Mouse (Mus musculus) neural tube, embryonic 11.5 days (tissue): ENCODE measurements around the gene Clcn6. TPM values are rescaled to one million over a fixed set of nuclear protein-coding genes. Genes with fewer than 3 reads are reported as not detected.

ENCODE experiments used
- ATAC-seq: fragments of 200-750 bp; cut with Nextera tagmentation; 2 replicates; pipeline ENCODE4 v1.8.0; 2017; ENCODE audit warnings: moderate number of reproducible peaks, mild to moderate bottlenecking, moderate TSS enrichment, moderate library complexity; ENCODE audit not compliant: insufficient read depth, low FRiP score, low TSS enrichment
- DNase-seq: peaks from one replicate; pipeline ENCODE4 v3.0.0-alpha.2; 2015; ENCODE audit warnings: low spot score
- H3K27ac ChIP-seq: fragments of 300-500 bp; sonication (generic); 2 replicates; pipeline ENCODE4 v1.5.1; 2014; ENCODE audit warnings: low read depth, mild to moderate bottlenecking, low read length
- H3K27me3 ChIP-seq: fragments of 300-500 bp; sonication (generic); 2 replicates; pipeline ENCODE4 v1.6.1; 2014; ENCODE audit warnings: mild to moderate bottlenecking, low read length, mixed read lengths; ENCODE audit not compliant: control insufficient read depth, insufficient read depth
- H3K36me3 ChIP-seq: fragments of 300-500 bp; sonication (generic); 2 replicates; pipeline ENCODE4 v1.6.1; 2014; ENCODE audit warnings: mild to moderate bottlenecking, low read length, moderate library complexity, mixed read lengths; ENCODE audit not compliant: control insufficient read depth, insufficient read depth
- H3K4me1 ChIP-seq: fragments of 300-500 bp; sonication (generic); 2 replicates; pipeline ENCODE4 v1.6.1; 2014; ENCODE audit warnings: low read length, mixed read lengths; ENCODE audit not compliant: control insufficient read depth, insufficient read depth
- H3K4me2 ChIP-seq: fragments of 300-500 bp; sonication (generic); 2 replicates; pipeline ENCODE4 v1.6.1; 2014; ENCODE audit warnings: low read depth, mild to moderate bottlenecking, moderate library complexity
- H3K4me3 ChIP-seq: fragments of 300-500 bp; sonication (generic); 2 replicates; pipeline ENCODE4 v1.5.1; 2014; ENCODE audit warnings: low read depth, low read length
- H3K9ac ChIP-seq: fragments of 300-500 bp; sonication (generic); 2 replicates; pipeline ENCODE4 v1.6.1; 2014; ENCODE audit warnings: mild to moderate bottlenecking, low read length
- H3K9me3 ChIP-seq: fragments of 300-500 bp; sonication (generic); 2 replicates; pipeline ENCODE4 v1.6.1; 2016; ENCODE audit warnings: low read length; ENCODE audit not compliant: control insufficient read depth
- WGBS: fragments of 180-500 bp; shearing (Covaris S2); extraction: QIAGEN DNeasy Blood & Tissue Kit; methylation state at CpG from one replicate; pipeline ENCODE4 v1.1.7; 2014; 5-methylcytosine and 5-hydroxymethylcytosine counted together
- polyA plus RNA-seq: library from polyadenylated mRNA; unstranded; fragments of >200 nt; fragmentation: Nextera tagmentation; extraction: Ambion mirVana; gene quantifications from 2 replicates; pipeline ENCODE4 v1.2.1, GENCODE M21; 2014

Clcn6 gene
- polyA plus RNA-seq, 1 experiment from 2014 or later: 24.2 TPM

- Histone ChIP-seq H3K4me2 (no peak overlapping the region), H3K27ac (no peak overlapping the region), H3K9ac (no peak overlapping the region), H3K36me3 (peaks cover 53% of the 10 kb centered on the region), H3K4me1 (no peaks in the 10 kb centered on the region), H3K27me3 (no peaks in the 10 kb centered on the region), H3K9me3 (no peaks in the 10 kb centered on the region), H3K4me3 (no peak overlapping the region)
- DNase-seq (no peak), ATAC-seq (no peak)
- WGBS: 82% methylated on average over 10 of the region's 10 CpGs
Measured at GRCm38 (mm10) chr4:148015418-148015817, 23.2 kb downstream of the Clcn6 start.

- Histone ChIP-seq H3K9me3 (no peaks in the 10 kb centered on the region), H3K27ac (no peak overlapping the region), H3K4me3 (no peak overlapping the region), H3K4me1 (no peaks in the 10 kb centered on the region), H3K27me3 (no peaks in the 10 kb centered on the region), H3K9ac (no peak overlapping the region), H3K36me3 (peaks cover 49% of the 10 kb centered on the region), H3K4me2 (no peak overlapping the region)
- no peak for ATAC-seq
- no peak for DNase-seq
- 93% methylated on average over 4 of the region's 4 CpGs for WGBS
Measured at GRCm38 (mm10) chr4:148012216-148012615, 26.4 kb downstream of the Clcn6 start.

- Histone ChIP-seq H3K4me1 (no peaks in the 10 kb centered on the region), H3K9me3 (no peaks in the 10 kb centered on the region), H3K27ac (no peak overlapping the region), H3K36me3 (peaks cover 46% of the 10 kb centered on the region), H3K4me2 (no peak overlapping the region), H3K9ac (no peak overlapping the region), H3K27me3 (no peaks in the 10 kb centered on the region), H3K4me3 (no peak overlapping the region)
- ATAC-seq (no peak), DNase-seq (no peak)
- WGBS: 82% methylated on average over 3 of the region's 3 CpGs
Measured at GRCm38 (mm10) chr4:148011332-148011731, 27.3 kb downstream of the Clcn6 start.

GRCm38 (mm10) chr4:148009641-148010040 lies 29.0 kb downstream of the Clcn6 start:
- 100% methylated on average over 2 of the region's 2 CpGs for WGBS
- H3K9ac ChIP-seq: no peak overlapping the region
- H3K36me3 ChIP-seq: peaks cover 45% of the 10 kb centered on the region
- no peak for DNase-seq
- H3K4me1 ChIP-seq: no peaks in the 10 kb centered on the region
- H3K4me3 ChIP-seq: no peak overlapping the region
- no peak overlapping the region for H3K4me2 ChIP-seq
- no peak for ATAC-seq
- H3K27me3 ChIP-seq: no peaks in the 10 kb centered on the region
- H3K27ac ChIP-seq: no peak overlapping the region
- no peaks in the 10 kb centered on the region for H3K9me3 ChIP-seq

- 87% methylated on average over 4 of the region's 4 CpGs for WGBS
- H3K4me1 ChIP-seq: no peaks in the 10 kb centered on the region
Measured at GRCm38 (mm10) chr4:148008412-148008811, 30.2 kb downstream of the Clcn6 start.

GRCm38 (mm10) chr4:148004361-148004760 lies 34.3 kb downstream of the Clcn6 start:
- WGBS: 87% methylated on average over 7 of the region's 7 CpGs
- no peak for DNase-seq
- Histone ChIP-seq H3K4me3 (no peak overlapping the region), H3K27me3 (no peaks in the 10 kb centered on the region), H3K9ac (no peak overlapping the region), H3K27ac (no peak overlapping the region), H3K36me3 (peaks cover 16% of the 10 kb centered on the region), H3K4me1 (no peaks in the 10 kb centered on the region), H3K9me3 (no peaks in the 10 kb centered on the region), H3K4me2 (no peak overlapping the region)
- ATAC-seq: no peak

More at GRCm38 (mm10) chr4:148008412-148008811, 30.2 kb downstream of the Clcn6 start:
- no peak overlapping the region for H3K27ac ChIP-seq
- no peaks in the 10 kb centered on the region for H3K27me3 ChIP-seq
- H3K4me2 ChIP-seq: no peak overlapping the region
- peaks cover 40% of the 10 kb centered on the region for H3K36me3 ChIP-seq
- ATAC-seq (no peak), DNase-seq (peak; percentile 41)
- no peak overlapping the region for H3K9ac ChIP-seq
- H3K4me3 ChIP-seq: no peak overlapping the region
- no peaks in the 10 kb centered on the region for H3K9me3 ChIP-seq

- Histone ChIP-seq H3K9me3 (no peaks in the 10 kb centered on the region), H3K4me3 (no peak overlapping the region), H3K9ac (no peak overlapping the region), H3K4me1 (no peaks in the 10 kb centered on the region), H3K4me2 (no peak overlapping the region), H3K27me3 (no peaks in the 10 kb centered on the region), H3K36me3 (peaks cover 8% of the 10 kb centered on the region), H3K27ac (no peak overlapping the region)
- 49% methylated on average over 8 of the region's 8 CpGs for WGBS
- DNase-seq (no peak), ATAC-seq (no peak)
Measured at GRCm38 (mm10) chr4:148001866-148002265, 36.8 kb downstream of the Clcn6 start.

- 79% methylated on average over 17 of the region's 17 CpGs for WGBS
Measured at GRCm38 (mm10) chr4:148001013-148001789, 37.4 kb downstream of the Clcn6 start.

GRCm38 (mm10) chr4:148000202-148000772 lies 38.3 kb downstream of the Clcn6 start, which contains the start of gene Nppa:
TSS of gene Nppa (plus strand) at chr4:148000722.
- 29% methylated on average over 12 of the region's 12 CpGs for WGBS
- ATAC-seq: 0 out of 2 replicates have a peak, but pooled peaks have one; percentile 10

More at GRCm38 (mm10) chr4:148001013-148001789, 37.4 kb downstream of the Clcn6 start:
- H3K9me3 ChIP-seq: no peaks in the 10 kb centered on the region
- no peak for ATAC-seq
- peaks cover 6% of the 10 kb centered on the region for H3K36me3 ChIP-seq
- no peak for DNase-seq
- no peaks in the 10 kb centered on the region for H3K4me1 ChIP-seq
- no peak overlapping the region for H3K27ac ChIP-seq
- H3K4me3 ChIP-seq: no peak overlapping the region
- H3K27me3 ChIP-seq: no peaks in the 10 kb centered on the region
- H3K9ac ChIP-seq: no peak overlapping the region
- H3K4me2 ChIP-seq: no peak overlapping the region

More at GRCm38 (mm10) chr4:148000202-148000772, 38.3 kb downstream of the Clcn6 start, which contains the start of gene Nppa:
- Histone ChIP-seq H3K27me3 (no peaks in the 10 kb centered on the region), H3K4me1 (no peaks in the 10 kb centered on the region), H3K4me2 (no peak within 1 kb of the TSS), H3K9ac (no peak within 1 kb of the TSS), H3K36me3 (peaks cover 4% of the 10 kb centered on the region), H3K4me3 (no peak within 1 kb of the TSS), H3K27ac (no peak within 1 kb of the TSS), H3K9me3 (no peaks in the 10 kb centered on the region)
- no peak for DNase-seq
